Mouse (Mus musculus): ENCODE data around the gene Nsun6.

Gene Nsun6

GRCm38 (mm10) chr2:14992531-14992930, 62.3 kb downstream of the Nsun6 start:
- DNase-seq (ENCODE audit: low read depth, low spot score): no peak

GRCm38 (mm10) chr2:14989350-14989749, 65.5 kb downstream of the Nsun6 start:
- no peak for DNase-seq (ENCODE audit: low read depth, low spot score)

- DNase-seq (ENCODE audit: low read depth, low spot score): no peak
These were observed 66.4 kb downstream of the Nsun6 start for GRCm38 (mm10) chr2:14988451-14988850.

- no peak for DNase-seq (ENCODE audit: low read depth, low spot score)
These were observed 70.8 kb downstream of the Nsun6 start for GRCm38 (mm10) chr2:14984029-14984428.

GRCm38 (mm10) chr2:14961493-14961892, 93.4 kb downstream of the Nsun6 start:
- DNase-seq (ENCODE audit: low read depth, low spot score): no peak

GRCm38 (mm10) chr2:14960963-14961488, 93.8 kb downstream of the Nsun6 start:
- DNase-seq (ENCODE audit: low read depth, low spot score): no peak

GRCm38 (mm10) chr2:14953090-14953489, 101.8 kb downstream of the Nsun6 start:
- no peak for DNase-seq (ENCODE audit: low read depth, low spot score)

All from telencephalon, adult 2 months (tissue).